Mouse (Mus musculus): ENCODE data around the gene Dock4. TPM values are rescaled to one million over a fixed set of nuclear protein-coding genes. Genes with fewer than 3 reads are reported as not detected.

Gene Dock4
- polyA plus RNA-seq, 1 experiment from 2014 or later: 8.5 TPM

DNA sequence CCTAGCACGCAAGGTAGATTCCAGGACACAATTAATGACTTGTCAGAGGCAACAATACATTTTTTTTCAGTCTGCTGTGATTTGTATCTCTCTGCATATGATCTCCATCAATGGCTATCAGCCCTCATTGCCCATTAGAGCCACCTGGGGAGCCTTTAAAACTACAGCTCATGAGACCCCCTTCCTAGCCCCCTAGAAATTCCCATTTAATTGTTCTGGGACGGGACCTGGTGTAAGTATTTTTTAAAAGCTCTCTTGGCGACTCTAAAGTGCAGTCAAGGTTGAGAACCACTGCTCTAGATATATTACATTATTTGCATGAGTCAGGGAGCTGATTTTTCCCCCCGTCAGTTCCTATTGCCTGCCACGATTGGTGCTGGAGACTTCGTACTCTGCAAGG lies 200.1 kb downstream of the Dock4 start:
- Histone ChIP-seq H3K9ac (ENCODE audit: low read length) (no peak overlapping the region), H3K9me3 (ENCODE audit: control insufficient read depth, low read length) (no peaks in the 10 kb centered on the region), H3K27me3 (ENCODE audit: control insufficient read depth, insufficient read depth, low read length) (no peaks in the 10 kb centered on the region), H3K4me2 (ENCODE audit: low read length) (no peak overlapping the region), H3K4me1 (ENCODE audit: control insufficient read depth in 2 of 2, insufficient read depth in 2 of 2, low read length in 2 of 2) (no peaks in the 10 kb centered on the region), H3K36me3 (ENCODE audit: control insufficient read depth, insufficient read depth, low read length) (no peaks in the 10 kb centered on the region), H3K4me3 (ENCODE audit: control insufficient read depth in 1 of 2, insufficient read depth in 1 of 2, low read depth in 1 of 2, low read length in 2 of 2) (no peak overlapping the region), H3K27ac (replicated peaks in 1 of 2; ENCODE audit: control insufficient read depth in 1 of 2, insufficient read depth in 1 of 2, low read depth in 2 of 2, low read length in 2 of 2) (no peak overlapping the region)
- 86% methylated on average over 6 of the region's 6 CpGs for WGBS
- no peak for ATAC-seq (ENCODE audit: insufficient number of reproducible peaks, insufficient read depth, low FRiP score, low read depth)

DNA sequence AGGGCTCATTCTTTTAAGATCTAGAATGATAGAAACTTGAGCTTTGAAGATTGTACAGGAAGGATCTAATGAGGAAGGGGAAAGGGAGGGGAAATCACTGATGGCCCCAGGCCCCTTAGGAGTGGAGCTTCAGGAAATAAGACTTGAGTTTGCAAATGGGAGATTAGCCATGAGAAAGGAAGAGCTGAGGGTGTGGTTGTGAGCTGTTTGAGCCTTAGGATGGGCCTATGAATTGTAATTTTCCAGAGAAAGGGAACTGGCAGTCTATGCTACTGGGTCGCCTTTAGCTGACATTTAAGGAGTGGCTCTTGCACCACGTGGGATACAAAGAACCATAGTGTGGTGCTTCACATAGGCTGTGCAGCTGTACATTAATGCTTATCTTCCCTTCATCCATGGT lies 208.6 kb downstream of the Dock4 start:
- no peaks in the 10 kb centered on the region for H3K36me3 ChIP-seq (ENCODE audit: control insufficient read depth, insufficient read depth, low read length)
- ATAC-seq (ENCODE audit: insufficient number of reproducible peaks, insufficient read depth, low FRiP score, low read depth): no peak
- no peak overlapping the region for H3K4me3 ChIP-seq (ENCODE audit: control insufficient read depth in 1 of 2, insufficient read depth in 1 of 2, low read depth in 1 of 2, low read length in 2 of 2)
- peaks cover 5 to 6% of the 10 kb centered on the region in 2 experiments; a peak in 3 of 4 replicates for H3K4me1 ChIP-seq (ENCODE audit: control insufficient read depth in 2 of 2, insufficient read depth in 2 of 2, low read length in 2 of 2)
- no peaks in the 10 kb centered on the region for H3K9me3 ChIP-seq (ENCODE audit: control insufficient read depth, low read length)
- WGBS: 64% methylated on average over 2 of the region's 2 CpGs
- H3K27me3 ChIP-seq (ENCODE audit: control insufficient read depth, insufficient read depth, low read length): no peaks in the 10 kb centered on the region
- H3K27ac ChIP-seq (replicated peaks in 1 of 2; ENCODE audit: control insufficient read depth in 1 of 2, insufficient read depth in 1 of 2, low read depth in 2 of 2, low read length in 2 of 2): no peak overlapping the region
- H3K4me2 ChIP-seq (ENCODE audit: low read length): no peak overlapping the region
- H3K9ac ChIP-seq (ENCODE audit: low read length): no peak overlapping the region

DNA sequence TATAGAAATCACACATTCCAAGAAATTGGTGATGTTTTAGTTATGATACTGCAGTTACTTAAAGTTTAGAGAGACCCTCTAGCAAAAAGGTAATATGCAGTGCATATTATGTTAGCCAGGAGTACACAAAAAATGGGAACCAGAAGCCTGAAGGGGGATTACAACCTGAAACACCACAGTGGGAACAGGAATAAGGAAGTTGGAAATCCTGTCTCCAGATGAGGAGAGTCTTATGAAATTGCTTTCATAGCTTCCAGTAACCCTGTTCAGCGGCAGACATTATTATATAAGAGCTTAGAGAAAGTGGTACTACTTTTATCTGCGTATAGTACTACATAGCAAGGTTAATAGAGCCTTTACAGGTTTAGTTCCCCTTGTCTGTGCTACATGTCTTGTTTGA lies 210.1 kb downstream of the Dock4 start:
- no peak overlapping the region for H3K4me3 ChIP-seq (ENCODE audit: control insufficient read depth in 1 of 2, insufficient read depth in 1 of 2, low read depth in 1 of 2, low read length in 2 of 2)
- no peak overlapping the region for H3K27ac ChIP-seq (replicated peaks in 1 of 2; ENCODE audit: control insufficient read depth in 1 of 2, insufficient read depth in 1 of 2, low read depth in 2 of 2, low read length in 2 of 2)
- no peaks in the 10 kb centered on the region for H3K9me3 ChIP-seq (ENCODE audit: control insufficient read depth, low read length)
- no peaks in the 10 kb centered on the region for H3K27me3 ChIP-seq (ENCODE audit: control insufficient read depth, insufficient read depth, low read length)
- ATAC-seq (ENCODE audit: insufficient number of reproducible peaks, insufficient read depth, low FRiP score, low read depth): no peak
- H3K36me3 ChIP-seq (ENCODE audit: control insufficient read depth, insufficient read depth, low read length): no peaks in the 10 kb centered on the region
- WGBS: 87% methylated on average over 2 of the region's 2 CpGs
- H3K9ac ChIP-seq (ENCODE audit: low read length): no peak overlapping the region
- no peak overlapping the region for H3K4me2 ChIP-seq (ENCODE audit: low read length)
- peaks cover 5 to 6% of the 10 kb centered on the region in 2 experiments; a peak in 3 of 4 replicates for H3K4me1 ChIP-seq (ENCODE audit: control insufficient read depth in 2 of 2, insufficient read depth in 2 of 2, low read length in 2 of 2)

DNA sequence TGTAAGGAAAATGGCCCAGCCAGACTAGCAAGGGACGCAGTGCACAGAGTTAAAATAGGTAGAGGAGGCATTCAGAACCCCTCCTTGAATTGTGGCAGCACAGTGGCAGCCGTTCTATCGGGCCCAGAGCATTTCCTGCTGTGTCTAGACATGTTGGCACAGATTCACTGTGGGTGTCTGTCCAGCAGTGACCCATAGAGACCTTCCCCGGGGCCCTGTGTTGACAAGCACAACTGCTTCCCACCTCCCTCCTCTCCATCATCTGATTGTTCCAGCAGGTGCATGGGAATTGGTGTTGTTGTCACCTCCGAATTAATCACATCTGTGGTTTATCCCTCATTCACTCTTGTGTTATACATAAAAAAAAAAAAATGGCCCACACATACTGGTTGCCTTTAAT lies 210.7 kb downstream of the Dock4 start:
- Histone ChIP-seq H3K4me1 (ENCODE audit: control insufficient read depth in 2 of 2, insufficient read depth in 2 of 2, low read length in 2 of 2) (peaks cover 5 to 6% of the 10 kb centered on the region in 2 experiments; a peak in 3 of 4 replicates), H3K4me3 (ENCODE audit: control insufficient read depth in 1 of 2, insufficient read depth in 1 of 2, low read depth in 1 of 2, low read length in 2 of 2) (no peak overlapping the region), H3K9ac (ENCODE audit: low read length) (no peak overlapping the region), H3K4me2 (ENCODE audit: low read length) (no peak overlapping the region), H3K27me3 (ENCODE audit: control insufficient read depth, insufficient read depth, low read length) (no peaks in the 10 kb centered on the region), H3K9me3 (ENCODE audit: control insufficient read depth, low read length) (no peaks in the 10 kb centered on the region), H3K27ac (replicated peaks in 1 of 2; ENCODE audit: control insufficient read depth in 1 of 2, insufficient read depth in 1 of 2, low read depth in 2 of 2, low read length in 2 of 2) (no peak overlapping the region), H3K36me3 (ENCODE audit: control insufficient read depth, insufficient read depth, low read length) (no peaks in the 10 kb centered on the region)
- 42% methylated on average over 5 of the region's 5 CpGs for WGBS
- ATAC-seq (ENCODE audit: insufficient number of reproducible peaks, insufficient read depth, low FRiP score, low read depth): no peak

DNA sequence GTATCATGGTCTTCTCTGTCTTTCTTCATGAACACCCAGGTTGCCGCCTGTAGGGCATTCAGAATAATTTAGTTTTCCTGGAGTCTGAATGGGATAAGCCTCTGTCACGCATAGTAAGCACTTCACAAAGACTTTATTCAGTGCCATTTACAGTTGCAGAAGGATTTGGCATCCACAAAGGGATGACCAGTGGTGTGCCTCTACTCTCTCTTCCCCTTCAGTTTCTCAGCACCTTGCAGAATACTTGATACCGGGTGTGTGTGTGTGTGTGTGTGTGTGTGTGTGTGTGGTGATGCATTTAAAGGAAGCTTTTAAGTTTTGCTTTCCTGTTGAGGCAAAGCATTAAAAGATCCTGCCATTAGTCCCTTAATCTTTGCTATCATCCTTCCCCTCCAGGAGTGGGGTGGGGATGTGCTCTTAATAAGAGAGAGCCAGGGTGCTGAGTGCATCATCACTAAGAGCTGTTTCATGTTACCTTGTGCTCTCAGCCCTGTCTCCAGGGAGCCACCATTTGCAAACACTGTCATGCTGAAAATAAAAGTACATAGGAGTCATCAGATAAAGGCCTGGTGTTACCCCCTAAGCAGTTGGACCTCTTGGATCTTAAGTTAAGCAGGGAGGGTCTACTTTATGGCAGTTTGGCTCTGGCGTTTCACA lies 211.6 kb downstream of the Dock4 start:
- Histone ChIP-seq H3K4me1 (ENCODE audit: control insufficient read depth in 2 of 2, insufficient read depth in 2 of 2, low read length in 2 of 2) (peaks cover 5 to 6% of the 10 kb centered on the region in 2 experiments; a peak in 3 of 4 replicates), H3K27me3 (ENCODE audit: control insufficient read depth, insufficient read depth, low read length) (no peaks in the 10 kb centered on the region), H3K4me3 (ENCODE audit: control insufficient read depth in 1 of 2, insufficient read depth in 1 of 2, low read depth in 1 of 2, low read length in 2 of 2) (no peak overlapping the region), H3K9me3 (ENCODE audit: control insufficient read depth, low read length) (no peaks in the 10 kb centered on the region), H3K27ac (replicated peaks in 1 of 2; ENCODE audit: control insufficient read depth in 1 of 2, insufficient read depth in 1 of 2, low read depth in 2 of 2, low read length in 2 of 2) (no peak overlapping the region), H3K9ac (ENCODE audit: low read length) (no peak overlapping the region), H3K36me3 (ENCODE audit: control insufficient read depth, insufficient read depth, low read length) (no peaks in the 10 kb centered on the region), H3K4me2 (ENCODE audit: low read length) (no peak overlapping the region)
- no peak for ATAC-seq (ENCODE audit: insufficient number of reproducible peaks, insufficient read depth, low FRiP score, low read depth)
- 74% methylated on average over 4 of the region's 4 CpGs for WGBS

DNA sequence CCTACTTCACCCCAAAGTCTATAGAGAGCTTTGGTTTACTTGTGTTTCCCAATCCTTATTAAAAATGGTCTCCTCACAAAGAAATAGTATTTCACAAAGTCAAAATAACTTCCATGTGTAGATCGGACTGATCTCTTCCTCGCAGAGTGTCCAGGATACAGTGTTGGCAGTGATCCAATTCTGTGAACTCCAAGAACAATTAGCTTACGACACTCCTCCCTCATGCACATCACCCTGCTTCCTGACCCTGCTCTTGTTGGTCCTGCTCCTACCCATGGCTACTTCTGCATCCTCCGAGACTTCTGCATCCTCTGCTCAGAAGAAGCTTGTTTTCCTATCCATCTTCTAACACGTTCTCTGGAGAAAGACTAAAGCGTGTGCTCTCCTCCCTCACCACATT lies 213.9 kb downstream of the Dock4 start:
- H3K4me3 ChIP-seq (ENCODE audit: control insufficient read depth in 1 of 2, insufficient read depth in 1 of 2, low read depth in 1 of 2, low read length in 2 of 2): no peak overlapping the region
- WGBS: 49% methylated on average over 6 of the region's 6 CpGs
- H3K36me3 ChIP-seq (ENCODE audit: control insufficient read depth, insufficient read depth, low read length): no peaks in the 10 kb centered on the region
- H3K9me3 ChIP-seq (ENCODE audit: control insufficient read depth, low read length): no peaks in the 10 kb centered on the region
- ATAC-seq (ENCODE audit: insufficient number of reproducible peaks, insufficient read depth, low FRiP score, low read depth): 0 out of 2 replicates have a peak, but pooled peaks have one; percentile 61
- H3K4me2 ChIP-seq (ENCODE audit: low read length): no peak overlapping the region
- no peak overlapping the region for H3K9ac ChIP-seq (ENCODE audit: low read length)
- no peaks in the 10 kb centered on the region for H3K27me3 ChIP-seq (ENCODE audit: control insufficient read depth, insufficient read depth, low read length)
- H3K27ac ChIP-seq (replicated peaks in 1 of 2; ENCODE audit: control insufficient read depth in 1 of 2, insufficient read depth in 1 of 2, low read depth in 2 of 2, low read length in 2 of 2): no peak overlapping the region
- peaks cover 5 to 6% of the 10 kb centered on the region in 2 experiments; a peak in 3 of 4 replicates for H3K4me1 ChIP-seq (ENCODE audit: control insufficient read depth in 2 of 2, insufficient read depth in 2 of 2, low read length in 2 of 2)

DNA sequence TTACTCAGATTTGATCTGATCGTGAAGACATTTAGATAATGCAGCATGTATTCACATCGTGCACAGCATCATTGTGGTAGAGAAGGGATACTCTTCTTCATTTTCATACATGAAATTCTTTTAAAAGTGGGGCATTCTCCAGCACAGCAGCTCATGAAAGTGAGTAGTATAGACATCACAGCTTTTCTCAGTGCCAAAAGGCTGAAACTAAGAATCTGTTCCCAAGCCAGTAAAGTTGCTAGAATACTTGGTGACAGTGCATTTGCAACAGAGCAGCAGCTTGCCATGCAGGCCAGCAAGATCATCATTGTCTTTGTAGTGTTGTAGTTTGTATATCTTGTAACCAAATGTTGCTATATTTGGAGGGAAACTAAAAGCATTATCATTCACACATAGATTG lies 223.7 kb downstream of the Dock4 start:
- WGBS: 70% methylated on average over 2 of the region's 2 CpGs
- no peaks in the 10 kb centered on the region for H3K36me3 ChIP-seq (ENCODE audit: control insufficient read depth, insufficient read depth, low read length)
- H3K4me3 ChIP-seq (ENCODE audit: control insufficient read depth in 1 of 2, insufficient read depth in 1 of 2, low read depth in 1 of 2, low read length in 2 of 2): no peak overlapping the region
- H3K27ac ChIP-seq (replicated peaks in 1 of 2; ENCODE audit: control insufficient read depth in 1 of 2, insufficient read depth in 1 of 2, low read depth in 2 of 2, low read length in 2 of 2): no peak overlapping the region
- no peaks in the 10 kb centered on the region for H3K27me3 ChIP-seq (ENCODE audit: control insufficient read depth, insufficient read depth, low read length)
- H3K9ac ChIP-seq (ENCODE audit: low read length): no peak overlapping the region
- H3K4me2 ChIP-seq (ENCODE audit: low read length): no peak overlapping the region
- ATAC-seq (ENCODE audit: insufficient number of reproducible peaks, insufficient read depth, low FRiP score, low read depth): no peak
- peaks cover 0 to 14% of the 10 kb centered on the region in 2 experiments; a peak in 1 of 4 replicates for H3K4me1 ChIP-seq (ENCODE audit: control insufficient read depth in 2 of 2, insufficient read depth in 2 of 2, low read length in 2 of 2)
- H3K9me3 ChIP-seq (ENCODE audit: control insufficient read depth, low read length): no peaks in the 10 kb centered on the region

DNA sequence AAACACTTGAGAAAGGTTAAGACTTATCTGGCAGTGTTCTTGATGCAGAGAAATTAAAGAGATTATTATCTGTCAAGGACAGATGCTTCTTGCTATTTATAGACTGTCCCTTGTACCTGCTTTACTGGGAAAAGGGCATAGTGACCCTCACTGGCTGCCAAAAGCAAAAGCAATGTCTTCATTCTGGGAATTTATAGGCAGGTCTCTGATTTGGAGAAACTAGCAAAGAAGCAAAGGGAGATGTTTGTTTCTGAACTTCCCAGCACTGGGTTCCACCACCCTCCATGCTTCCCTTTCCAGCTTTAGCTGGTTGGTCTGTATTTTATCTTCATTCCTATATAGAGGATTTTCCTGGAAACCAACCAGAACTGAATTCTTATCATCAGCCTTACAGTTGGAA lies 225.0 kb downstream of the Dock4 start:
- ATAC-seq (ENCODE audit: insufficient number of reproducible peaks, insufficient read depth, low FRiP score, low read depth): no peak
- H3K27ac ChIP-seq (replicated peaks in 1 of 2; ENCODE audit: control insufficient read depth in 1 of 2, insufficient read depth in 1 of 2, low read depth in 2 of 2, low read length in 2 of 2): no peak overlapping the region

More for the DNA sequence above, 225.0 kb downstream of the Dock4 start:
- H3K9ac ChIP-seq (ENCODE audit: low read length): no peak overlapping the region
- H3K27me3 ChIP-seq (ENCODE audit: control insufficient read depth, insufficient read depth, low read length): no peaks in the 10 kb centered on the region
- no peak overlapping the region for H3K4me3 ChIP-seq (ENCODE audit: control insufficient read depth in 1 of 2, insufficient read depth in 1 of 2, low read depth in 1 of 2, low read length in 2 of 2)
- no peaks in the 10 kb centered on the region for H3K9me3 ChIP-seq (ENCODE audit: control insufficient read depth, low read length)
- peaks cover 0 to 15% of the 10 kb centered on the region in 2 experiments; a peak in 1 of 4 replicates for H3K4me1 ChIP-seq (ENCODE audit: control insufficient read depth in 2 of 2, insufficient read depth in 2 of 2, low read length in 2 of 2)
- H3K4me2 ChIP-seq (ENCODE audit: low read length): no peak overlapping the region
- H3K36me3 ChIP-seq (ENCODE audit: control insufficient read depth, insufficient read depth, low read length): no peaks in the 10 kb centered on the region
